Mouse (Mus musculus) stomach, embryonic 16.5 days (tissue): ENCODE results near the gene Nipsnap2. TPM values are rescaled to one million over a fixed set of nuclear protein-coding genes. Genes with fewer than 3 reads are reported as not detected.
"Not testable (repeated sequence)": the region's sequence is repeated elsewhere in the genome, so short reads cannot be mapped to it uniquely, and the experiment has no call there.

ENCODE experiments used
- ATAC-seq: fragments of 200-750 bp; cut with Nextera tagmentation; 2 replicates; pipeline ENCODE4 v1.8.0; 2017; ENCODE audit warnings: moderate number of reproducible peaks, moderate TSS enrichment; ENCODE audit not compliant: insufficient read depth, low FRiP score
- H3K27ac ChIP-seq: fragments of 300-500 bp; sonication (generic); 2 replicates; pipeline ENCODE4 v1.5.1; 2014; ENCODE audit warnings: low read length
- H3K27me3 ChIP-seq: fragments of 300-500 bp; sonication (generic); 2 replicates; pipeline ENCODE4 v1.6.1; 2014; ENCODE audit warnings: low read length, control low read depth, mixed read lengths; ENCODE audit not compliant: control insufficient read depth, insufficient read depth
- H3K36me3 ChIP-seq: fragments of 300-500 bp; sonication (generic); 2 replicates; pipeline ENCODE4 v1.6.1; 2014; ENCODE audit warnings: low read length; ENCODE audit not compliant: control insufficient read depth, insufficient read depth
- H3K4me1 ChIP-seq: fragments of 300-500 bp; sonication (generic); 2 replicates; pipeline ENCODE4 v1.6.1; 2014; ENCODE audit warnings: low read length, control low read depth, mixed read lengths; ENCODE audit not compliant: control insufficient read depth, insufficient read depth
- H3K4me2 ChIP-seq: fragments of 300-500 bp; sonication (generic); 2 replicates; pipeline ENCODE4 v1.6.1; 2014; ENCODE audit warnings: low read depth, low read length, mixed read lengths
- H3K4me3 ChIP-seq: fragments of 300-500 bp; sonication (generic); replicated peaks from 2 replicates; pipeline ENCODE4 v1.5.1; 2014; ENCODE audit warnings: mild to moderate bottlenecking, low read length
- H3K9ac ChIP-seq: fragments of 300-500 bp; sonication (generic); 2 replicates; pipeline ENCODE4 v1.6.1; 2014; ENCODE audit warnings: low read length
- H3K9me3 ChIP-seq: fragments of 300-500 bp; sonication (generic); replicated peaks from 2 replicates; pipeline ENCODE4 v1.6.1; 2016; ENCODE audit warnings: low read length, control low read depth; ENCODE audit not compliant: control insufficient read depth
- WGBS: fragments of 180-500 bp; shearing (Covaris S2); extraction: QIAGEN DNeasy Blood & Tissue Kit; methylation state at CpG from one replicate; pipeline ENCODE4 v1.1.7; 2014; 5-methylcytosine and 5-hydroxymethylcytosine counted together
- polyA plus RNA-seq: library from polyadenylated mRNA; unstranded; fragments of >200 nt; fragmentation: Nextera tagmentation; extraction: Ambion mirVana; gene quantifications from 2 replicates; pipeline ENCODE4 v1.2.1, GENCODE M21; 2015

The Nipsnap2 gene
- polyA plus RNA-seq, 1 experiment from 2014 or later: 103 TPM

GRCm38 (mm10) chr5:129742903-129743488 is 18.1 kb downstream of the Nipsnap2 start:
- Histone ChIP-seq H3K9ac (no peak overlapping the region), H3K27me3 (no peaks in the 10 kb centered on the region), H3K9me3 (no peaks in the 10 kb centered on the region), H3K4me1 (no peaks in the 10 kb centered on the region), H3K36me3 (peaks cover 13% of the 10 kb centered on the region; the same call in 1 of the 2 replicates), H3K4me2 (no peak overlapping the region), H3K27ac (no peak overlapping the region), H3K4me3 (no peak overlapping the region)
- WGBS: 56% methylated on average over 7 of the region's 7 CpGs
- peak; percentile 60; the same call in 1 of the 2 replicates for ATAC-seq

- Histone ChIP-seq H3K27me3 (no peaks in the 10 kb centered on the region), H3K36me3 (peaks cover 13% of the 10 kb centered on the region; the same call in 1 of the 2 replicates), H3K4me3 (no peak overlapping the region), H3K4me1 (no peaks in the 10 kb centered on the region), H3K4me2 (no peak overlapping the region), H3K27ac (no peak overlapping the region), H3K9me3 (no peaks in the 10 kb centered on the region), H3K9ac (no peak overlapping the region)
- no peak for ATAC-seq
- WGBS: 30% methylated on average over 6 of the region's 6 CpGs
Observed at GRCm38 (mm10) chr5:129744050-129744449, 19.2 kb downstream of the Nipsnap2 start.

DNA sequence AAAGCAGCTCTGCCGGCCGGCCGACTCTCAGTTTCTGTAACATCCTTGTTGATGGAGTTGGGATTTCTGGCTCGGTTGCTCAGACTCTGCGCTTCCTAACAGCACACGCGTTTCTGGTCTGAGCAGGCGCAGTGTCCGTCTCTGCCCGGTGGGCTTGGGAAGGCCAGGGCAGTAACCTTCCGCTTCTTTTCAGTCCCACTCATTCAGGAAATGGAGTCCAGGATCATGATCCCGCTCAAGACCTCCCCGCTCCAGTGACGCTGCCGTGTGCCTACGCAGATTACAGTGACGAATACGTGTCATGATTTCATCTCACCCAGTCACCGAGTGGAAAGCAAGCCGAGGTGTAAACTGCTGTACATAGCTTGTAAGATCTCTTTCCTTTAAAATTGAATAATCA is 32.0 kb downstream of the Nipsnap2 start:
- H3K27me3 ChIP-seq: no peaks in the 10 kb centered on the region
- peaks cover 6% of the 10 kb centered on the region for H3K36me3 ChIP-seq
- ATAC-seq: no peak
- no peak overlapping the region for H3K9ac ChIP-seq
- 91% methylated on average over 20 of the region's 20 CpGs for WGBS
- no peaks in the 10 kb centered on the region for H3K4me1 ChIP-seq
- H3K27ac ChIP-seq: no peak overlapping the region
- no peak overlapping the region for H3K4me3 ChIP-seq
- H3K9me3 ChIP-seq: no peaks in the 10 kb centered on the region
- H3K4me2 ChIP-seq: no peak overlapping the region

DNA sequence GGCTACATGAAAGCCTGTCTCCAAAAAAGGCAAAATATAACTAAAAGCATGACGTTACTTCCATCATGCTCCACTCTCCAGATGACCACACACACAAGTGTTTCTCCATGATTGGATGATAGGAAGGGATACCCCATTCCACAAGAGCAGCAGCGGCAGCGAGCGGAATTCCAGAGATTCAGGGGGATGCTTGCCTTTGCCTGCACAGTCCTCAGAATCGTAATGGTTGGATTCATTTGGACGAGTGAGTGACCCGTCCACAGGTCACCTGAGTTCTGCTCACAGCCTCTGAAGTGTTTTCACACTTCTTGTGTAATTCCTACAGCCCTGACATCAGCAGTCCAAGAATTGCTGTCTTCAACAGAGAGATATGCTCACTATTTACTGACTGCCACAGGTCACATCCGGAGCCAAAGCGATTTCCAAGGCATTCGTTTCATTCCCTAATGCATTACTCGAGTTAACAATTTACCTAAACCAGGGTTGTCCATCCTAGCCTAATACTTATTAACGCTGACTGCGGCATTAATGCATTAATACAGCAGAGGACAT is 35.1 kb downstream of the Nipsnap2 start:
- ATAC-seq: no peak

GRCm38 (mm10) chr5:129761865-129762540 is 37.1 kb downstream of the Nipsnap2 start:
- H3K4me2 ChIP-seq: no peak overlapping the region
- H3K36me3 ChIP-seq: peaks cover 4% of the 10 kb centered on the region; the same call in 1 of the 2 replicates
- peak; percentile 83; the same call in 1 of the 2 replicates for ATAC-seq
- no peaks in the 10 kb centered on the region for H3K27me3 ChIP-seq
- 65% methylated on average over 18 of the region's 18 CpGs for WGBS
- peak overlapping the region; percentile 59 for H3K27ac ChIP-seq
- no peaks in the 10 kb centered on the region for H3K9me3 ChIP-seq
- H3K9ac ChIP-seq: no peak overlapping the region
- no peaks in the 10 kb centered on the region for H3K4me1 ChIP-seq
- H3K4me3 ChIP-seq: no peak overlapping the region

More for the DNA sequence above, 35.1 kb downstream of the Nipsnap2 start:
- Histone ChIP-seq H3K4me2 (no peak overlapping the region), H3K27me3 (no peaks in the 10 kb centered on the region), H3K9me3 (no peaks in the 10 kb centered on the region), H3K36me3 (peaks cover 6% of the 10 kb centered on the region), H3K4me1 (no peaks in the 10 kb centered on the region), H3K27ac (no peak overlapping the region), H3K4me3 (no peak overlapping the region), H3K9ac (no peak overlapping the region)
- WGBS: 81% methylated on average over 13 of the region's 13 CpGs

DNA sequence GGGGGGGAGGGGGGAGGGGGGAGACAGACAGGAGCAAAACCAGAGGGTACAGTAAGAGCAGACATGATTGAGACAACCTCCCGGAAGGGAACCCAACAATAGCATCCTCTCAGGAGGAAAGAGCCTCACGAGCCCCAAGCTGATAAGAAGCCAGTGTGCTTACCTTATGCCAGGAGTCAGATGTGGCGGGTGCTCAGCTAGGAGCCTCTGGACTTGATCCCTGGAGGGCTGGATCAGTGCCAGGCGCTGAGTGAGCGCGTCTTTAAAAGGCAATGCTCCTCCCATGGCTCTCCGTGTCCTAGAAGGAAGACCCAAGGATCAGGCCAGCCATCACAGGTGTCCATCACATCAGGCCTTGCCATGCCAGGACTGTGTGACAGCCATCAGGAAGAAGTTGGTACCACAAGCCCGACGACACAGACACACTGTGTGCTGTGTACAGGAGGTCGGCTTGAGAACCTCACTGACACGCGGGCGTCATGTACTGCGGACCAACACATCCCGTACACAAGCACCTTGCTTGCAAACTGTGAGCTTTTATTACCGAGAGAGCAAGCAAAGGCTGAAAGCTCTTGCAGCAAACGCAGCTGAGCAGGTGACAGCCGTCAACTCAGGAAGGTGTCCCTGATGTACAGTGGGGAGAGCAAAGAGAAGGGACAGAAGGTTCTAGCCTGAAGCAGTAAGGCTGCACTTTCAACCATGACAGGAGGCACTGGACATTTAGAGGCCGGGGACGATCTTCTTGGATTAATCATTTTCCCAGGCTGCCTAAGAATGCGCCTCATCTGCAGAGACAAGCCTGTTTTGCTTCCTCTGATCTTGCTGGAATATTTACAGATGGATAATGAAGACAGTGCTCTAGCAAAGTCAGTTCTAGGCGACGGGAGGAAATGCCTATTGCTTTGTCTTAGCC is 45.8 kb downstream of the Nipsnap2 start:
- no peak overlapping the region for H3K4me3 ChIP-seq
- ATAC-seq: no peak
- no peaks in the 10 kb centered on the region for H3K4me1 ChIP-seq
- no peak overlapping the region for H3K27ac ChIP-seq
- H3K27me3 ChIP-seq: no peaks in the 10 kb centered on the region
- no peaks in the 10 kb centered on the region for H3K9me3 ChIP-seq
- WGBS: 77% methylated on average over 23 of the region's 23 CpGs
- H3K36me3 ChIP-seq: no peaks in the 10 kb centered on the region
- H3K9ac ChIP-seq: no peak overlapping the region
- no peak overlapping the region for H3K4me2 ChIP-seq

GRCm38 (mm10) chr5:129772433-129772832 is 47.6 kb downstream of the Nipsnap2 start:
- Histone ChIP-seq H3K9ac (no peak overlapping the region), H3K4me3 (no peak overlapping the region), H3K36me3 (no peaks in the 10 kb centered on the region), H3K27ac (no peak overlapping the region), H3K4me1 (no peaks in the 10 kb centered on the region), H3K27me3 (no peaks in the 10 kb centered on the region), H3K9me3 (no peaks in the 10 kb centered on the region), H3K4me2 (no peak overlapping the region)
- WGBS: 83% methylated on average over 10 of the region's 10 CpGs
- no peak for ATAC-seq

- not testable (repeated sequence) for H3K27ac ChIP-seq, H3K9me3 ChIP-seq, H3K9ac ChIP-seq, H3K4me3 ChIP-seq, H3K36me3 ChIP-seq, ATAC-seq, H3K27me3 ChIP-seq, H3K4me2 ChIP-seq, H3K4me1 ChIP-seq
- 66% methylated on average over 4 of the region's 4 CpGs for WGBS
Observed at GRCm38 (mm10) chr5:129773330-129773729, 48.5 kb downstream of the Nipsnap2 start.
